Mouse (Mus musculus) forebrain, embryonic 14.5 days (tissue): ENCODE results near the gene Gm21704. TPM values are rescaled to one million over a fixed set of nuclear protein-coding genes. Genes with fewer than 3 reads are reported as not detected.
"Not testable (repeated sequence)": the region's sequence is repeated elsewhere in the genome, so short reads cannot be mapped to it uniquely, and the experiment has no call there.

ENCODE experiments used
- ATAC-seq: fragments of 200-750 bp; cut with Nextera tagmentation; 2 replicates; pipeline ENCODE4 v1.8.0; 2017; ENCODE audit warnings: mild to moderate bottlenecking, moderate library complexity
- DNase-seq: peaks from one replicate; pipeline ENCODE4 v3.0.0-alpha.2; 2015; ENCODE audit warnings: low spot score
- H3K27ac ChIP-seq: fragments of 300-500 bp; sonication (generic); 2 replicates; pipeline ENCODE4 v1.5.1; 2014; ENCODE audit warnings: low read depth, mild to moderate bottlenecking, control low read depth, low read length, moderate library complexity
- H3K27me3 ChIP-seq: fragments of 300-500 bp; sonication (generic); replicated peaks from 2 replicates; pipeline ENCODE4 v1.6.1; 2014; ENCODE audit warnings: low read length, control low read depth, mixed read lengths; ENCODE audit not compliant: control insufficient read depth, insufficient read depth
- H3K36me3 ChIP-seq: fragments of 300-500 bp; sonication (generic); 2 replicates; pipeline ENCODE4 v1.6.1; 2014; ENCODE audit warnings: low read length, control low read depth; ENCODE audit not compliant: control insufficient read depth, insufficient read depth
- H3K4me1 ChIP-seq: fragments of 300-500 bp; sonication (generic); 2 replicates; pipeline ENCODE4 v1.6.1; 2014; ENCODE audit warnings: antibody characterized with exemption, low read length, control low read depth; ENCODE audit not compliant: control insufficient read depth, insufficient read depth
- H3K4me2 ChIP-seq: fragments of 300-500 bp; sonication (generic); 2 replicates; pipeline ENCODE4 v1.6.1; 2014; ENCODE audit warnings: mild to moderate bottlenecking, control low read depth, low read length
- H3K4me3 ChIP-seq: fragments of 300-500 bp; sonication (generic); 2 replicates; pipeline ENCODE4 v1.5.1; 2014; ENCODE audit warnings: low read depth, low read length, control low read depth
- H3K9ac ChIP-seq: fragments of 300-500 bp; sonication (generic); 2 replicates; pipeline ENCODE4 v1.6.1; 2014; ENCODE audit warnings: mild to moderate bottlenecking, low read length, control low read depth, moderate library complexity
- H3K9me3 ChIP-seq: fragments of 300-500 bp; sonication (generic); replicated peaks from 2 replicates; pipeline ENCODE4 v1.6.1; 2016; ENCODE audit warnings: low read length, control low read depth, mixed read lengths; ENCODE audit not compliant: control insufficient read depth
- WGBS: fragments of 180-500 bp; shearing (Covaris S2); extraction: QIAGEN DNeasy Blood & Tissue Kit; methylation state at CpG from one replicate; pipeline ENCODE4 v1.1.7; 2014; 5-methylcytosine and 5-hydroxymethylcytosine counted together
- polyA plus RNA-seq: library from polyadenylated mRNA; unstranded; fragments of >200 nt; fragmentation: Nextera tagmentation; extraction: Ambion mirVana; gene quantifications from 2 replicates; pipeline ENCODE4 v1.2.1, GENCODE M21; 2014

Gm21704 gene
- polyA plus RNA-seq: not detected in 2 replicates

- H3K4me2 ChIP-seq: not testable (repeated sequence)
Measured at GRCm38 (mm10) chrY:3410067-3410466, at the start of gene Gm21704, which contains the start of gene Gm21708. Gm21704 (minus strand) TSS chrY:3410167. Gm21708 (minus strand) TSS chrY:3410167.

GRCm38 (mm10) chrY:3345229-3345628, 64.7 kb downstream of the Gm21704 start, which contains the start of gene Gm21693:
Gm21693 (minus strand) TSS chrY:3345329.
- DNase-seq, H3K9ac ChIP-seq, H3K4me2 ChIP-seq, ATAC-seq, H3K27me3 ChIP-seq, H3K9me3 ChIP-seq, H3K36me3 ChIP-seq, H3K4me3 ChIP-seq, H3K4me1 ChIP-seq, H3K27ac ChIP-seq: not testable (repeated sequence)
- no CpG with 5 or more reads among the region's 9 CpGs for WGBS

More at GRCm38 (mm10) chrY:3410067-3410466, at the start of gene Gm21704, which contains the start of gene Gm21708:
- not testable (repeated sequence) for H3K27me3 ChIP-seq, DNase-seq, H3K9me3 ChIP-seq, H3K9ac ChIP-seq, H3K27ac ChIP-seq, H3K4me1 ChIP-seq, H3K36me3 ChIP-seq, H3K4me3 ChIP-seq, ATAC-seq
- WGBS: no CpG with 5 or more reads among the region's 9 CpGs

- H3K36me3 ChIP-seq, DNase-seq, H3K4me2 ChIP-seq, H3K9me3 ChIP-seq, H3K27me3 ChIP-seq, H3K9ac ChIP-seq, ATAC-seq, H3K4me3 ChIP-seq, H3K4me1 ChIP-seq, H3K27ac ChIP-seq: not testable (repeated sequence)
- WGBS: no CpG with 5 or more reads among the region's 11 CpGs
Measured at GRCm38 (mm10) chrY:3340661-3341060, 69.3 kb downstream of the Gm21704 start.

Other genes starting within 250 kb of the Gm21704 start
- not detected in 2 replicates for gene Gm21677, start 103.7 kb downstream of the Gm21704 start, polyA plus RNA-seq
- not detected in 2 replicates for gene Gm21693, start 64.8 kb downstream of the Gm21704 start, polyA plus RNA-seq
- not detected in 2 replicates for gene Gm21708, start within 50 bp of the Gm21704 start, polyA plus RNA-seq